Mouse (Mus musculus) urinary bladder, adult 18-20 months (tissue): ENCODE data around the gene Gpatch2.

ENCODE experiments used
- DNase-seq, 2 experiments: peaks; one replicate each; pipeline ENCODE4 v3.0.0; 2022; ENCODE audit warnings: low spot score in 2 of 2, mixed read lengths in 2 of 2

Gpatch2 gene

DNA sequence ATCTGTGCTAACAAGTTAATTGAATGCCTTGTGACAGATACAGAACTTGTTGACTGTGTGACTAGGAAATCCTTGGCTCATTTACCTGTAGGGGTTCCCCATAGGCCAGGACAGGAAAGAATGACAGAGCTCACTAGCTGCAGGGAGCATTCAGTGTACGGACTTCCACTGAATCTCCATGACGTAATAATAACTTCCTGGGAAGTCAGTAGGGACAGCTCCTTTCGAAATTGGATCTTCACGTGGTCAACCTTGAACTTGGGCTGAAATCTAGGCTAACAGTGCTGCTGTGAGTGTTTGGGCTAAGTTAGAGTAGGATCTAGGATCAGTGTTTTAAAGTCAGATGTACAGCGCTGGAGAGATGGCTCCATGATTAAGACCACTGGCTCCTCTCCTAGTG lies 29.4 kb downstream of the Gpatch2 start:
- no peak for DNase-seq

DNA sequence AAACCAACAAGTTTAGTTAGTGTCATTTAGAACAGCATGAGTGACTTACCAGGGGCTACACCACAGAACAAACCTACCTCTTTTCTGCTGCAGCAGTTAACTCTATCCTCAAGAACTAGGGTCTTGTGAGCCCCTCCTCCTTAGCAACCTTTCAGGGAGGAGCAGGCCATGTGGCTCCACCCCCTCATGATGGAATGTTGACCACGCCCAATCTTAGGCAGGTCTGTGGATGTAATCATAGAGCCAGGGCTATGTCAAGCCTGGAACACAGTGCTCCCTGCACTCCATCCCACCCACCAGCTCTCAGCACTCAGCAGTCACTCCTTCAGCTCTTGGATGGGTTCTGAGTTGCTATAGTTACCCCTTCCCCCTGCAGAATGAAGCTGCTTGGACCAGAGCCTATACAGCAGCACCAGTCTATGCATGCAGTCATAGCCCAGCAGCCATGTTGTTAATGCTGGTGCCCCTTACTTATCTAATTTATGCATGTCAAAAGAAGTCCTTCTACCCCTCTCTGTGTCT lies 35.5 kb downstream of the Gpatch2 start:
- no peak for DNase-seq

DNA sequence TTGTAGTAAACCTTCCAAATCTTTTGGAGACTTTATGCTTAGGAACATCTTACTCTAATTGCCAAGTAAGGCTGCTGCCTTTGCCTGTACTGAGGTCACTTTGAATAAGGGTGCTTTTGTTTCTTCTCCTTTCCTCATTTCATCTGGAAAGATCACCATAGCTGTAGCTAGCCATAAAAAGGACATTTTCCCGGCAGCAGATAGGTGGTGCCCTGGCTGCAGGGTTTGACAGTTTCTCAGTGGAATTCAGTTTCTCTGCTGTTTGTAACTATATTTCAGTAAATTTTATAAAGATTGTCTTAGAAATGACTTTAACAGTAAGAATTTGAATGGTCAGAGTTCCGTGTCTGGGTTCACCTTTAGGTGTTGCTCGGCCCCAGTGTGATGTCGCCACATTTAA lies 43.4 kb downstream of the Gpatch2 start:
- DNase-seq, result no peak

DNA sequence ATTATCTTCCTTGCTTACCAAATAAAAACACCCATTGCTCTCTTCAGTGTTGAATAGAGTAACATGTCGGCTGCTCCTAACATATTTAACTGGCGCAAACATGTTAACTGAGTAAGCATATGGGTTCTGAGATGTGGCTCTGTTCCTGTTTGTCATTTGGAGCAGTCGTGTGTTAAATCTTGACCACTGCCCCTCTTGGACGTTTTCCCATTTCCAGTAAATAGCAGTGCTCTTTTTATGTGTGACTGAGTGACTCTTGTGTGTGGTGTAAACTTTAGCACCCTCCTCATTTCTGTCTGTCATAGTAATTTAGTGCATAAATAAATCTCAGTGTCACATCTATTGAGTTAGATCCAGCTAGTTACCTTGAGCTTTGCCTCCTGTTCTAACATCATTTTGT lies 52.3 kb downstream of the Gpatch2 start:
- no peak for DNase-seq

GRCm38 (mm10) chr1:187270318-187271247 lies 55.3 kb downstream of the Gpatch2 start:
- DNase-seq, result no peak

DNA sequence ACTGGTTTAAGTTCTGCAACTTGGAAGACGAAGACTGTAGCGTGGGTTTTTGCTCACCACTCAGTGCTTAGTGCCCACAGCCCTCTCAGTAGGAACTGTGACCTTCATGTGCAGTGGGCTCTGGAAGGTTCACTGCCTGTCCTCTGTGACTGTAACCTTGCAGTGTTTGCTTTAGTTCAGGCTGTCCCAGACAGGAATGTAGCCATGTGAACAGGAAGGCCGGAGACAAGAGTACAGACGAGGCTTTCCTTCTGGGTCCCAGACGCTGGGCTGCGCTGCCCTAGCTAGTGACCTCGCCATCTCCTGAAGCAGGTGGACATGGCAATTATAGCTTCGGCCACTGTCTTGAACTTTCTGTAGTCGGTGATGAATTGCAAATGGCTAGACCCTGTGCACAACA lies 62.0 kb downstream of the Gpatch2 start:
- DNase-seq, result no peak

GRCm38 (mm10) chr1:187278472-187278871 lies 63.2 kb downstream of the Gpatch2 start:
- DNase-seq, result no peak

- no peak for DNase-seq
These were observed 64.5 kb downstream of the Gpatch2 start for GRCm38 (mm10) chr1:187279776-187280175.

- DNase-seq, result no peak
These were observed 67.0 kb downstream of the Gpatch2 start for GRCm38 (mm10) chr1:187282321-187282720.

GRCm38 (mm10) chr1:187282804-187283203 lies 67.5 kb downstream of the Gpatch2 start:
- no peak for DNase-seq

DNA sequence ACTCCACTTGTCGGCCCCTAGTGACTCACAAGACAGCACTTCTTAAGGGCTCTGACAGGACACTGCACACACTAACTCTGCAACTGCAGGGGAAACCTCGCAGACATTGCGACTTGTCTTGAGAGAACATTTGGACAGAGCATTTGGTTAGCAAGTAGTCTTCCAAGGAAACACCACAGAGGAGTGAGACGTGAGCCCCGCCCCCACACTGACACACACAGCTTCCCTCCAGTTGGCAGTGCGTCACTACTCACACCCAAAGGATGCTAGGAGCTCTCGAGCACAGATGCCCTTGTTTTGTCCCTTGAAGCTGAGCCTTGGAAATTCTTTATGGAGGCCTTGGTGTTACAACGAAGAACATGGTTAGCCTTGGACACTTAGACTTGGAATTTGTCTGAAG lies 70.4 kb downstream of the Gpatch2 start:
- no peak for DNase-seq

- no peak for DNase-seq
These were observed 71.1 kb downstream of the Gpatch2 start for GRCm38 (mm10) chr1:187286411-187286810.

DNA sequence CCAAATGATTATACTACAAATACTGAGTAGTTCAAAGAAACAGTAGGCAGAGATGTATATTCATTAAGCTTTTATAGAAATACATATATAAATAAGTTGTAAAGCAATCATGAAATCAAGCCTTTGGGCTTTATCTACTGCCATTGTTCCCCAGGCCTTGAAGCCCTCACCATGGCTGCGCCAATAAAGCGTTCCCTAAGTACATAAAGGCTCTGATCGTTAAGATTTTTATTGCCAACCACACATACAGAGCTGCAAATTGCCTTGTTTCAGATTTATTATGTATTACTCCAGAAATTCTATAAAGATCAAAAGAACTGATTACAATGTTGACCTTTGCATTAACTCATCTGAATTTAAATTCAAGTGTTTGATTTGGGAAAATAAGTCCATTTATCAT lies 71.6 kb downstream of the Gpatch2 start:
- no peak for DNase-seq

DNA sequence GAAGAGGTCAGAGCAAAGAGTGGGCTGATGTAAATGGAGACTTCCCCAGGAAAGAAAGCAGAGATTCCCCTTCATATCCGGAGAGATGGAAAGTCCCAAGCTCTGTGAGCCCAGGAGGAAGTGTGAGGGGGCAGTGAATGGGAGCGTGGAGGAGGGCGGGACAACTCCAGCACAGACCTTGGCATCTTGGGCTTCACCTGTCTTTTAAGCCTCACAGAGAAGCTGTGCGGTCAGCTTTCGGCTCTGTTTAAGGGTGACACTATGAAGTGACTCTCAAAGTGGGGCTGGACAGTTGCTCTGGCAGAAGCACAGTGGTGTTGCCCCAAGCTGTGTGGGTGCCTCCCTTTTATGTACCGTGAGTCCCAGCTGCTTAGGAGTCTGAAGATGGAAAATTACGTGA lies 74.9 kb downstream of the Gpatch2 start:
- no peak for DNase-seq

- DNase-seq, result no peak
These were observed 76.4 kb downstream of the Gpatch2 start for GRCm38 (mm10) chr1:187291480-187292394.

- no peak for DNase-seq
These were observed 77.1 kb downstream of the Gpatch2 start for GRCm38 (mm10) chr1:187292395-187292749.

- DNase-seq, result no peak
These were observed 77.9 kb downstream of the Gpatch2 start for GRCm38 (mm10) chr1:187293233-187293632.

DNA sequence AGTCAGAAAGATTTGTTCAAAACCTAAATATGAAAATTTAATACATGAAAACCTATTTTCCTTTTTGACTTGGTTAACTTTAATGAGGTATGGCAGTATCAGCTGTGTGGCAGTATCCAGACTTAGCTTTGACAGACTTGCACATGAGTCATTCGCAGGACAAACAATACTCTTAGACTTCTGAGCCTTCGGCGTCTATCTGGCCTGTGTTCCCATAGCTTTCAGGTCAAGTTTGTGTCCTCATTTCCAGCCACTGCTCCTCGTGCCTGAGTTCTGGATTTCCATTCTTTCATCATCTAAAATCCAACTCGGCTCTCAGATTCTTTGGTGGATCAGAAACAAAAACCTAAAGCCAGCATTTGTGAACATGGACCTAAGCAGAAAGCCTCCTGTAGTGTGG lies 79.2 kb downstream of the Gpatch2 start:
- no peak for DNase-seq

DNA sequence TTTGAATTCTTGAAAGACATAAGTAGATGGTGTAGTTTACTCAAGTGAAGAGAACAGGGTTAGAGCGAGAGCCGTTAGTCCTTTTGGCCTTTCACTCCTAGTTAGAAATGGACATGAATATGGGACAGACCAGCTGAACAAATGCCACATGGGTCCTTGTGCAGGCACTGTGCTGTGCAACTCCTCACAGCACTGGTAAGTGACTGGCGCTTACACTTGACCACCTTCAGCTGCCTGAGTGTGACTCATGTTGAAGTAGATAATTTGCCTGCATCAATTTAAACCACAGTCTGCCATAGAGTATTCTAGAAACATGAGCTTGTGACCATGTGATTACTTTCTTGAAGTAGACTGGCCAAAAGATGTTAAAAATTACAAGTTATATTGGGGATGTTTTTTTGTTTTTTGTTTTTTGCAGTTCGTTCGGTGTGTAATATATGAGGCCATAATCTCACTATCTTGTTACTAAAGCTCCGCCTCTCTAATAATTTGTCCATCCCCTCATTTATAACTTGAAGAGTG lies 79.8 kb downstream of the Gpatch2 start:
- no peak for DNase-seq

DNA sequence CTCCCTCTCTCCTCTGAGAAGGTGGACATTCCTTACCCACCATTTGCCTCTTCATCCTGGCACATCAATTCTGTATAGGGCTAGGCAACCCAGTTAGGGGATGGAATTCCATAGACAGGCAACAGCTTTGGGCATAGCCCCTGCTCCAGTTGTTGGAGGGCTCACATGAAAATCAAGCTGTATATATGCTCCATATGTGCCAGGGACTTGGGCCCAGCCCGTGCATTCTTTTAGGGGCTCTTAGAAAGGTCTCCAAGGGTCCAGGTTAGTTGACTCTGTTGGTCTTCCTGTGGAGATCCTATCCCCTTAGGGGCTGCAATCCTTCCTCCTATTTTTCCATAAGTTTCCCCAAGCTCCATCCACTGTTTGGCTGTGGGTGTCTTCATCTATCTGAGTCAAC lies 80.4 kb downstream of the Gpatch2 start:
- DNase-seq, result no peak

GRCm38 (mm10) chr1:187299236-187299635 lies 83.9 kb downstream of the Gpatch2 start:
- DNase-seq, result no peak

DNA sequence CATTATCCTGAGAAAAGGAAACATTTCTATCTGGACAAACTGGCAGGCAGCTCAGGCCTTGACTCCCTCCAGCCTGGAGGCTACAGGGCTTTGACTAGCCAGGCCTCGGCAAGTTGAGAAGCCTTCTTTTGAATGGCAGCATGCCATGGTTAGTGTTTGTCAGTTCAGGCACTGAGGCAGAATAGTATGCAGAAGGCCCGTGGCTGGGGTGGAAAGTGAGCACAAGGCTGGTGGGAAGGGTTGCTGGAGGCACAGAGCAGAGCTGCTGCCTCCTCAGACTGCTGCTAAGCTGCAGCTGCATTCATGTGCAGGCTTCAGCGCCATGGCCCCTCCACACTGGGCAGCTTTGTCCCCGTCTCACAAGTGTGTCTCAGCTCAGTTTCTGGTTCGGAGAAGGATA lies 85.3 kb downstream of the Gpatch2 start:
- no peak for DNase-seq
